Mouse (Mus musculus): ENCODE results near the gene Mrps2. TPM values are rescaled to one million over a fixed set of nuclear protein-coding genes. Genes with fewer than 3 reads are reported as not detected.

Mrps2 gene
- polyA plus RNA-seq, 1 experiment = 30.4 TPM

GRCm38 (mm10) chr2:28432811-28433210, 35.1 kb upstream of the Mrps2 start:
- Histone ChIP-seq H3K79me2 (ENCODE audit: control insufficient read depth, insufficient read depth) (no peaks in the 10 kb centered on the region), H3K4me3 (ENCODE audit: insufficient read depth, poor library complexity, severe bottlenecking) (no peak overlapping the region)
- TF ChIP-seq MAX (IDR thresholded peaks at IDR 0.05) (no peak), CEBPB (IDR thresholded peaks at IDR 0.05; ENCODE audit: low read depth) (no peak), USF1 (IDR thresholded peaks at IDR 0.05; ENCODE audit: low read depth) (no peak), FOSL1 (IDR thresholded peaks at IDR 0.05; ENCODE audit: insufficient read depth, low read length, poor library complexity, severe bottlenecking) (no peak), CTCF (IDR thresholded peaks at IDR 0.05; ENCODE audit: control insufficient read depth, insufficient read depth, insufficient read length) (no peak), MYOD1 (IDR thresholded peaks at IDR 0.05; ENCODE audit: control insufficient read depth, insufficient read length, low read depth) (no peak), MYOG (IDR thresholded peaks at IDR 0.05; ENCODE audit: control insufficient read depth, extremely low read depth, insufficient read length) (no peak)

GRCm38 (mm10) chr2:28433512-28433911, 34.4 kb upstream of the Mrps2 start:
- Histone ChIP-seq H3ac (ENCODE audit: control insufficient read depth, insufficient read length, low read depth) (no peak overlapping the region), H3K36me3 (ENCODE audit: control insufficient read depth, insufficient read depth) (no peaks in the 10 kb centered on the region), H3K4me3 (ENCODE audit: insufficient read depth, poor library complexity, severe bottlenecking) (no peak overlapping the region), H3K79me2 (ENCODE audit: control insufficient read depth, insufficient read depth) (no peaks in the 10 kb centered on the region), H3K79me3 (ENCODE audit: low read depth) (no peaks in the 10 kb centered on the region), H3K27me3 (ENCODE audit: control insufficient read depth, insufficient read depth, insufficient read length) (peaks cover 20% of the 10 kb centered on the region)
- no peak for TF ChIP-seq FOSL1 (IDR thresholded peaks at IDR 0.05; ENCODE audit: insufficient read depth, low read length, poor library complexity, severe bottlenecking)
- no peak for TF ChIP-seq MAX (IDR thresholded peaks at IDR 0.05)
- no peak for TF ChIP-seq MYOG (IDR thresholded peaks at IDR 0.05; ENCODE audit: control insufficient read depth, extremely low read depth, insufficient read length)
- TF ChIP-seq MYOD1 (IDR thresholded peaks at IDR 0.05; ENCODE audit: control insufficient read depth, insufficient read length, low read depth) = no peak
- no peak for TF ChIP-seq CEBPB (IDR thresholded peaks at IDR 0.05; ENCODE audit: low read depth)
- no peak for TF ChIP-seq CTCF (IDR thresholded peaks at IDR 0.05; ENCODE audit: control insufficient read depth, insufficient read depth, insufficient read length)
- no peak for TF ChIP-seq USF1 (IDR thresholded peaks at IDR 0.05; ENCODE audit: low read depth)

More at GRCm38 (mm10) chr2:28432811-28433210, 35.1 kb upstream of the Mrps2 start:
- Histone ChIP-seq H3K27me3 (ENCODE audit: control insufficient read depth, insufficient read depth, insufficient read length) (peaks cover 20% of the 10 kb centered on the region), H3K36me3 (ENCODE audit: control insufficient read depth, insufficient read depth) (no peaks in the 10 kb centered on the region), H3K79me3 (ENCODE audit: low read depth) (no peaks in the 10 kb centered on the region), H3ac (ENCODE audit: control insufficient read depth, insufficient read length, low read depth) (no peak overlapping the region)

GRCm38 (mm10) chr2:28435401-28435800, 32.5 kb upstream of the Mrps2 start:
- H3K4me3 ChIP-seq (ENCODE audit: insufficient read depth, poor library complexity, severe bottlenecking) = no peak overlapping the region
- TF ChIP-seq MAX (IDR thresholded peaks at IDR 0.05) (no peak), MYOD1 (IDR thresholded peaks at IDR 0.05; ENCODE audit: control insufficient read depth, insufficient read length, low read depth) (no peak), MYOG (IDR thresholded peaks at IDR 0.05; ENCODE audit: control insufficient read depth, extremely low read depth, insufficient read length) (no peak), CEBPB (IDR thresholded peaks at IDR 0.05; ENCODE audit: low read depth) (no peak), FOSL1 (IDR thresholded peaks at IDR 0.05; ENCODE audit: insufficient read depth, low read length, poor library complexity, severe bottlenecking) (no peak), USF1 (IDR thresholded peaks at IDR 0.05; ENCODE audit: low read depth) (no peak), CTCF (IDR thresholded peaks at IDR 0.05; ENCODE audit: control insufficient read depth, insufficient read depth, insufficient read length) (no peak)
- no peak overlapping the region for H3ac ChIP-seq (ENCODE audit: control insufficient read depth, insufficient read length, low read depth)
- H3K79me2 ChIP-seq (ENCODE audit: control insufficient read depth, insufficient read depth) = no peaks in the 10 kb centered on the region
- no peaks in the 10 kb centered on the region for H3K79me3 ChIP-seq (ENCODE audit: low read depth)
- no peaks in the 10 kb centered on the region for H3K36me3 ChIP-seq (ENCODE audit: control insufficient read depth, insufficient read depth)
- H3K27me3 ChIP-seq (ENCODE audit: control insufficient read depth, insufficient read depth, insufficient read length) = peaks cover 15% of the 10 kb centered on the region

DNA sequence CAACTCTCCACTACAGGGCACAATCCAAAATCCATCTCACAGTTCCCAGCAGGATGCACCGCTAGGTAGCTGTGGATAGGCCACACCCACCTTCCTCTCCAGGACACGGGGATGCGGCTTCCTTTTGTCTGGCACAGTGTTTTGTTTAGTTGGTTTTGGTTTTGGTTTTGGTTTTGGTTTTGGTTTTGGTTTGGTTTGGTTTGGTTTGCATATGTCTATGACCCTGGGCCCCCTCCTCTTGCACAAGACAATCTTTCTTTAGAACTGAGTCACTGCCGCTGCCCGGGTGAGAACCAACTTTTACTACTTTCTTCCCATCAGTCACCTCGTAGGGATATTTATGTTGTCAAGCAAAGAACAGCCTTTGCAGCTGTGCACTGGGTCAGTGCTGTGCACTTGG, 27.0 kb upstream of the Mrps2 start:
- TF ChIP-seq MAX (IDR thresholded peaks at IDR 0.05) = no peak
- no peak for TF ChIP-seq FOSL1 (IDR thresholded peaks at IDR 0.05; ENCODE audit: insufficient read depth, low read length, poor library complexity, severe bottlenecking)
- TF ChIP-seq MYOG (IDR thresholded peaks at IDR 0.05; ENCODE audit: control insufficient read depth, extremely low read depth, insufficient read length) = no peak
- TF ChIP-seq CTCF (IDR thresholded peaks at IDR 0.05; ENCODE audit: control insufficient read depth, insufficient read depth, insufficient read length) = no peak
- no peak for TF ChIP-seq CEBPB (IDR thresholded peaks at IDR 0.05; ENCODE audit: low read depth)
- no peak for TF ChIP-seq MYOD1 (IDR thresholded peaks at IDR 0.05; ENCODE audit: control insufficient read depth, insufficient read length, low read depth)
- TF ChIP-seq USF1 (IDR thresholded peaks at IDR 0.05; ENCODE audit: low read depth) = no peak
- Histone ChIP-seq H3K4me3 (ENCODE audit: insufficient read depth, poor library complexity, severe bottlenecking) (no peak overlapping the region), H3K79me2 (ENCODE audit: control insufficient read depth, insufficient read depth) (no peaks in the 10 kb centered on the region), H3K79me3 (ENCODE audit: low read depth) (no peaks in the 10 kb centered on the region), H3K36me3 (ENCODE audit: control insufficient read depth, insufficient read depth) (no peaks in the 10 kb centered on the region), H3K27me3 (ENCODE audit: control insufficient read depth, insufficient read depth, insufficient read length) (peaks cover 22% of the 10 kb centered on the region), H3ac (ENCODE audit: control insufficient read depth, insufficient read length, low read depth) (no peak overlapping the region)

- no peak overlapping the region for H3ac ChIP-seq (ENCODE audit: control insufficient read depth, insufficient read length, low read depth)
- TF ChIP-seq MYOG (IDR thresholded peaks at IDR 0.05; ENCODE audit: control insufficient read depth, extremely low read depth, insufficient read length) (no peak), MAX (IDR thresholded peaks at IDR 0.05) (no peak), USF1 (IDR thresholded peaks at IDR 0.05; ENCODE audit: low read depth) (no peak), MYOD1 (IDR thresholded peaks at IDR 0.05; ENCODE audit: control insufficient read depth, insufficient read length, low read depth) (no peak), CTCF (IDR thresholded peaks at IDR 0.05; ENCODE audit: control insufficient read depth, insufficient read depth, insufficient read length) (no peak), FOSL1 (IDR thresholded peaks at IDR 0.05; ENCODE audit: insufficient read depth, low read length, poor library complexity, severe bottlenecking) (no peak), CEBPB (IDR thresholded peaks at IDR 0.05; ENCODE audit: low read depth) (no peak)
- H3K79me3 ChIP-seq (ENCODE audit: low read depth) = no peaks in the 10 kb centered on the region
- no peak overlapping the region for H3K4me3 ChIP-seq (ENCODE audit: insufficient read depth, poor library complexity, severe bottlenecking)
- no peaks in the 10 kb centered on the region for H3K79me2 ChIP-seq (ENCODE audit: control insufficient read depth, insufficient read depth)
- peaks cover 58% of the 10 kb centered on the region for H3K27me3 ChIP-seq (ENCODE audit: control insufficient read depth, insufficient read depth, insufficient read length)
- no peaks in the 10 kb centered on the region for H3K36me3 ChIP-seq (ENCODE audit: control insufficient read depth, insufficient read depth)
Measured at GRCm38 (mm10) chr2:28445082-28445481, 22.8 kb upstream of the Mrps2 start.

GRCm38 (mm10) chr2:28446181-28446514, 21.7 kb upstream of the Mrps2 start:
- Histone ChIP-seq H3K4me3 (ENCODE audit: insufficient read depth, poor library complexity, severe bottlenecking) (no peak overlapping the region), H3K27me3 (ENCODE audit: control insufficient read depth, insufficient read depth, insufficient read length) (peaks cover 65% of the 10 kb centered on the region), H3K36me3 (ENCODE audit: control insufficient read depth, insufficient read depth) (no peaks in the 10 kb centered on the region), H3K79me2 (ENCODE audit: control insufficient read depth, insufficient read depth) (no peaks in the 10 kb centered on the region), H3K79me3 (ENCODE audit: low read depth) (no peaks in the 10 kb centered on the region), H3ac (ENCODE audit: control insufficient read depth, insufficient read length, low read depth) (no peak overlapping the region)
- TF ChIP-seq MYOD1 (IDR thresholded peaks at IDR 0.05; ENCODE audit: control insufficient read depth, insufficient read length, low read depth) = no peak
- no peak for TF ChIP-seq CTCF (IDR thresholded peaks at IDR 0.05; ENCODE audit: control insufficient read depth, insufficient read depth, insufficient read length)
- no peak for TF ChIP-seq CEBPB (IDR thresholded peaks at IDR 0.05; ENCODE audit: low read depth)
- TF ChIP-seq USF1 (IDR thresholded peaks at IDR 0.05; ENCODE audit: low read depth) = no peak
- no peak for TF ChIP-seq FOSL1 (IDR thresholded peaks at IDR 0.05; ENCODE audit: insufficient read depth, low read length, poor library complexity, severe bottlenecking)
- no peak for TF ChIP-seq MAX (IDR thresholded peaks at IDR 0.05)
- no peak for TF ChIP-seq MYOG (IDR thresholded peaks at IDR 0.05; ENCODE audit: control insufficient read depth, extremely low read depth, insufficient read length)
